Mouse (Mus musculus) heart, embryonic 15.5 days (tissue): Measurements from ENCODE around the gene Olfr1512. TPM values are rescaled to one million over a fixed set of nuclear protein-coding genes. Genes with fewer than 3 reads are reported as not detected.

Experiments
- ATAC-seq: fragments of 200-750 bp; cut with Nextera tagmentation; replicated peaks from 2 replicates; pipeline ENCODE4 v1.8.0; 2017; ENCODE audit warnings: low read depth, moderate TSS enrichment; ENCODE audit not compliant: insufficient number of reproducible peaks, insufficient read depth, low FRiP score
- H3K27ac ChIP-seq: fragments of 300-500 bp; sonication (generic); 2 replicates; pipeline ENCODE4 v1.5.1; 2015; ENCODE audit warnings: mild to moderate bottlenecking, inconsistent platforms
- H3K27me3 ChIP-seq: fragments of 300-500 bp; sonication (generic); 2 replicates; pipeline ENCODE4 v1.6.1; 2015; ENCODE audit warnings: inconsistent platforms
- H3K36me3 ChIP-seq: fragments of 300-500 bp; sonication (generic); 2 replicates; pipeline ENCODE4 v1.6.1; 2015; ENCODE audit warnings: mild to moderate bottlenecking, inconsistent platforms
- H3K4me1 ChIP-seq: fragments of 300-500 bp; sonication (generic); replicated peaks from 2 replicates; pipeline ENCODE4 v1.6.1; 2015; ENCODE audit warnings: inconsistent platforms
- H3K4me2 ChIP-seq: fragments of 300-500 bp; sonication (generic); 2 replicates; pipeline ENCODE4 v1.6.1; 2015; ENCODE audit warnings: inconsistent platforms, mild to moderate bottlenecking, moderate library complexity
- H3K4me3 ChIP-seq: fragments of 300-500 bp; sonication (generic); 2 replicates; pipeline ENCODE4 v1.5.1; 2015; ENCODE audit warnings: mild to moderate bottlenecking, inconsistent platforms
- H3K9ac ChIP-seq: fragments of 300-500 bp; sonication (generic); 2 replicates; pipeline ENCODE4 v1.6.1; 2015; ENCODE audit warnings: mild to moderate bottlenecking, inconsistent platforms
- H3K9me3 ChIP-seq: fragments of 300-500 bp; sonication (generic); replicated peaks from 2 replicates; pipeline ENCODE4 v1.6.1; 2016; ENCODE audit warnings: inconsistent platforms
- WGBS: fragments of 180-500 bp; shearing (Covaris S2); methylation state at CpG from one replicate; pipeline ENCODE4 v1.1.7; 2015; ENCODE audit warnings: mixed read lengths; 5-methylcytosine and 5-hydroxymethylcytosine counted together
- polyA plus RNA-seq: library from polyadenylated mRNA; unstranded; fragments of >200 nt; fragmentation: Nextera tagmentation; extraction: Ambion mirVana; gene quantifications from 2 replicates; pipeline ENCODE4 v1.2.1, GENCODE M21; 2015

The Olfr1512 gene
- polyA plus RNA-seq, 1 experiment from 2014 or later: not detected

GRCm38 (mm10) chr14:52331069-52331750, 47.8 kb downstream of the Olfr1512 start:
- H3K4me1 ChIP-seq: peaks cover 12% of the 10 kb centered on the region
- H3K9me3 ChIP-seq: no peaks in the 10 kb centered on the region
- 25% methylated on average over 4 of the region's 4 CpGs for WGBS
- ATAC-seq: no peak
- no peak overlapping the region for H3K4me3 ChIP-seq
- H3K27ac ChIP-seq: no peak overlapping the region
- no peaks in the 10 kb centered on the region for H3K36me3 ChIP-seq
- no peak overlapping the region for H3K4me2 ChIP-seq
- H3K27me3 ChIP-seq: peaks cover 42% of the 10 kb centered on the region
- H3K9ac ChIP-seq: no peak overlapping the region

- no peaks in the 10 kb centered on the region for H3K36me3 ChIP-seq
- WGBS: 2% methylated on average over 26 of the region's 26 CpGs
- H3K9me3 ChIP-seq: no peaks in the 10 kb centered on the region
- H3K4me3 ChIP-seq: peak within 1 kb of the TSS; percentile 46
- no peak for ATAC-seq
- no peak within 1 kb of the TSS for H3K27ac ChIP-seq
- H3K9ac ChIP-seq: peak within 1 kb of the TSS; percentile 7; the same call in 1 of the 2 replicates
- H3K4me1 ChIP-seq: peaks cover 12% of the 10 kb centered on the region
- H3K27me3 ChIP-seq: peaks cover 55% of the 10 kb centered on the region
- peak within 1 kb of the TSS; percentile 72 for H3K4me2 ChIP-seq
Observed at GRCm38 (mm10) chr14:52327910-52328812, 50.8 kb downstream of the Olfr1512 start, which contains the start of gene Sall2. TSS of gene Sall2 (minus strand) at chr14:52328762.

GRCm38 (mm10) chr14:52327375-52327901, 51.5 kb downstream of the Olfr1512 start:
- Histone ChIP-seq H3K9me3 (no peaks in the 10 kb centered on the region), H3K27me3 (peaks cover 55% of the 10 kb centered on the region), H3K4me3 (peak overlapping the region; percentile 46), H3K4me2 (peak overlapping the region; percentile 72), H3K9ac (peak overlapping the region; percentile 7; the same call in 1 of the 2 replicates), H3K36me3 (no peaks in the 10 kb centered on the region), H3K4me1 (peaks cover 12% of the 10 kb centered on the region), H3K27ac (no peak overlapping the region)
- WGBS: 5% methylated on average over 14 of the region's 14 CpGs
- ATAC-seq: no peak

- H3K27me3 ChIP-seq: peaks cover 47% of the 10 kb centered on the region
- H3K4me3 ChIP-seq: no peak overlapping the region
- 19% methylated on average over 4 of the region's 4 CpGs for WGBS
- no peaks in the 10 kb centered on the region for H3K9me3 ChIP-seq
- H3K4me2 ChIP-seq: no peak overlapping the region
- H3K27ac ChIP-seq: no peak overlapping the region
- peaks cover 12% of the 10 kb centered on the region for H3K4me1 ChIP-seq
- H3K9ac ChIP-seq: no peak overlapping the region
- ATAC-seq: no peak
- no peaks in the 10 kb centered on the region for H3K36me3 ChIP-seq
Observed at GRCm38 (mm10) chr14:52325890-52326289, 53.1 kb downstream of the Olfr1512 start.

Other genes starting within 250 kb of the Olfr1512 start
- 24.6 and 27.3 TPM in 2 replicates for gene Supt16, start 181.8 kb downstream of the Olfr1512 start, polyA plus RNA-seq
- gene Chd8, start 121.4 kb downstream of the Olfr1512 start, polyA plus RNA-seq: 17.2 and 22.1 TPM in 2 replicates
- gene Tox4, start 100.0 kb downstream of the Olfr1512 start, polyA plus RNA-seq: 29.3 and 34.0 TPM in 2 replicates
- 12.8 and 16.6 TPM in 2 replicates for gene Rab2b, start 99.6 kb downstream of the Olfr1512 start, polyA plus RNA-seq
- gene Mettl3, start 74.0 kb downstream of the Olfr1512 start, polyA plus RNA-seq: 23.5 and 29.7 TPM in 2 replicates
- gene Sall2, start 50.4 kb downstream of the Olfr1512 start, polyA plus RNA-seq: 4.8 and 7.3 TPM in 2 replicates
- gene Olfr1513, start 22.8 kb downstream of the Olfr1512 start, polyA plus RNA-seq: not detected in 2 replicates
- not detected in 2 replicates for gene Olfr1511, start 18.2 kb upstream of the Olfr1512 start, polyA plus RNA-seq
- gene Olfr1510, start 35.2 kb upstream of the Olfr1512 start, polyA plus RNA-seq: not detected in 2 replicates
- gene Olfr1509, start 63.8 kb upstream of the Olfr1512 start, polyA plus RNA-seq: not detected in 2 replicates
- gene Olfr1508, start 88.3 kb upstream of the Olfr1512 start, polyA plus RNA-seq: not detected in 2 replicates
- not detected in 2 replicates for gene Olfr1507, start 116.6 kb upstream of the Olfr1512 start, polyA plus RNA-seq